Mouse (Mus musculus): ENCODE results near the gene 4931428F04Rik. TPM values are rescaled to one million over a fixed set of nuclear protein-coding genes. Genes with fewer than 3 reads are reported as not detected.

4931428F04Rik gene
- polyA plus RNA-seq, 1 experiment from 2014 or later: 34.2 TPM

DNA sequence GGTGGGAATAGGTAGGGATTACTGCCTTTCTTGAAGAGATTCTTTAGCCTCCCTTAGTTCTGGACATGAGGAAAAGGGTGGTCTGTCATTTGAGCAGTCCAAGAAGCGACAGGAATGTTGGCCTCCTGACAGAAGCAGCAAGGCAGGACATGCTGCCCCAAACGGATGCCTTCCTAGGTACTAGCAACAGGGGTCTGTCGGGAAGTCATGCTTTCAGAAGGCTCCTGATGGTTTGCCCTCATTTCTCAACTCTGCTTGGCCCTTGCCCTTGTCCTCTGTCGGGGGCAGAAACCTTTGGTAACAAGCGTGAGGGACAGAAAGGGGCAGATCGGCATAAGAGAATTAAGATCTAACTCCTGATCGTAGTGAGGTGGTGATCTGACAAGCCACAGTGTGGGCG is 20.5 kb upstream of the 4931428F04Rik start:
- no peaks in the 10 kb centered on the region for H3K27me3 ChIP-seq (ENCODE audit: control insufficient read depth, insufficient read depth, low read length)
- no peaks in the 10 kb centered on the region for H3K9me3 ChIP-seq (ENCODE audit: control insufficient read depth, low read length)
- no peak overlapping the region for H3K27ac ChIP-seq (ENCODE audit: low read depth, low read length)
- peaks cover 15% of the 10 kb centered on the region for H3K36me3 ChIP-seq (ENCODE audit: control insufficient read depth, insufficient read depth, low read length)
- no peak for ATAC-seq (ENCODE audit: low FRiP score)
- DNase-seq (ENCODE audit: low spot score, missing footprints): peak; percentile 44
- H3K4me2 ChIP-seq: no peak overlapping the region
- H3K4me3 ChIP-seq (ENCODE audit: low read depth, low read length): no peak overlapping the region
- 85% methylated on average over 8 of the region's 8 CpGs for WGBS
- H3K9ac ChIP-seq (ENCODE audit: low read length): no peak overlapping the region
- H3K4me1 ChIP-seq (ENCODE audit: control insufficient read depth, insufficient read depth, low read length): peaks cover 8% of the 10 kb centered on the region

DNA sequence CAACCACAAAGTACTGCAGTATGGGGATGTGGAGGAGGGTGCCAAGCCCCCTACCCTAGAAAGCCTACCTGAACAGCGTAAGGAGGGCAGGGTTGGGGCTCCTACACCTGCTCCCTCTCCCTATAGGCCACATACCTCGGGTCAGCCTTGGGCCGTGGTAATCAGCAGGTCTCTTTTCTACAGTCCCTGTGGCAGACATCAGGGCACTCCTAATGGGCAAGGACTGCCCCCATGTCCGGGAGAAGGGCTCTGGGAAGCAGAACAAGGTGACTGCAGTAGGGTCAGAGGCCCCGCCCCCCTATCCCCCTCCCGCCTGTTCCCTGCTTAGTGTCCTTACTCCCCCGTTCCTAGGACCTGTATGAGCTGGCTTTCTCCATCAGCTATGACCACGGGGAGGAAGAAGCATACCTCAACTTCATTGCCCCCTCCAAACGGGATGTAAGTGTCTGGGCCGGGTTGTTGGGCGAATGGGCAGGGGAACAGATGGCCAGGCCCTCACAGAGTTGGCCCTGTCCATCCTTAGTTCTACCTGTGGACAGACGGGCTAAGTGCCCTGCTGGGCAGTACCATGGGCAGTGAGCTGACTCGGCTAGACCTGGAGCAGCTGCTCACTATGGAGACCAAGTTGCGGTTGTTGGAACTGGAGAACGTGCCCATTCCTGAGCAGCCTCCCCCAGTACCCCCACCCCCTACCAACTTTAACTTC is 19.6 kb upstream of the 4931428F04Rik start:
- 86% methylated on average over 15 of the region's 15 CpGs for WGBS
- Histone ChIP-seq H3K9me3 (ENCODE audit: control insufficient read depth, low read length) (no peaks in the 10 kb centered on the region), H3K27ac (ENCODE audit: low read depth, low read length) (no peak overlapping the region), H3K36me3 (ENCODE audit: control insufficient read depth, insufficient read depth, low read length) (peaks cover 15% of the 10 kb centered on the region), H3K4me3 (ENCODE audit: low read depth, low read length) (no peak overlapping the region), H3K27me3 (ENCODE audit: control insufficient read depth, insufficient read depth, low read length) (no peaks in the 10 kb centered on the region), H3K4me1 (ENCODE audit: control insufficient read depth, insufficient read depth, low read length) (peaks cover 8% of the 10 kb centered on the region), H3K4me2 (no peak overlapping the region), H3K9ac (ENCODE audit: low read length) (no peak overlapping the region)
- ATAC-seq (ENCODE audit: low FRiP score) (no peak), DNase-seq (ENCODE audit: low spot score, missing footprints) (peak; percentile 44)

DNA sequence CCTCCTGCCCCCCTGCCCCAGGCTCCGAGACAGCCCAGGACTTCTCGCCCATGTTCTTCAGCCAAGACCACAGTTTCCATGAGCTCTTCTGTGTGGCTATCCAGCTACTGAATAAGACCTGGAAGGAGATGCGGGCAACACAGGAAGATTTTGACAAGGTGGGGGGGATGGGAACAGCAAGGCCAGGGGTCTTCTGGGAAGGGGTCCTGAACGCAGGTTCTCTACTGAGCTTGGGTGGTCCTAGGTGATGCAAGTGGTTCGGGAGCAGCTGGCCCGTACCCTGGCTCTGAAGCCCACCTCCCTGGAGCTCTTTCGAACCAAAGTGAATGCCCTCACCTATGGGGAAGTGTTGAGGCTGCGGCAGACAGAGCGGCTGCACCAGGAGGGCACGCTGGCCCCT is 18.8 kb upstream of the 4931428F04Rik start:
- no peaks in the 10 kb centered on the region for H3K27me3 ChIP-seq (ENCODE audit: control insufficient read depth, insufficient read depth, low read length)
- no peak overlapping the region for H3K27ac ChIP-seq (ENCODE audit: low read depth, low read length)
- 92% methylated on average over 10 of the region's 10 CpGs for WGBS
- H3K9me3 ChIP-seq (ENCODE audit: control insufficient read depth, low read length): no peaks in the 10 kb centered on the region
- peaks cover 8% of the 10 kb centered on the region for H3K4me1 ChIP-seq (ENCODE audit: control insufficient read depth, insufficient read depth, low read length)
- DNase-seq (ENCODE audit: low spot score, missing footprints) (no peak), ATAC-seq (ENCODE audit: low FRiP score) (no peak)
- H3K4me3 ChIP-seq (ENCODE audit: low read depth, low read length): no peak overlapping the region
- peaks cover 13% of the 10 kb centered on the region; the same call in 1 of the 2 replicates for H3K36me3 ChIP-seq (ENCODE audit: control insufficient read depth, insufficient read depth, low read length)
- H3K4me2 ChIP-seq: no peak overlapping the region
- H3K9ac ChIP-seq (ENCODE audit: low read length): no peak overlapping the region

DNA sequence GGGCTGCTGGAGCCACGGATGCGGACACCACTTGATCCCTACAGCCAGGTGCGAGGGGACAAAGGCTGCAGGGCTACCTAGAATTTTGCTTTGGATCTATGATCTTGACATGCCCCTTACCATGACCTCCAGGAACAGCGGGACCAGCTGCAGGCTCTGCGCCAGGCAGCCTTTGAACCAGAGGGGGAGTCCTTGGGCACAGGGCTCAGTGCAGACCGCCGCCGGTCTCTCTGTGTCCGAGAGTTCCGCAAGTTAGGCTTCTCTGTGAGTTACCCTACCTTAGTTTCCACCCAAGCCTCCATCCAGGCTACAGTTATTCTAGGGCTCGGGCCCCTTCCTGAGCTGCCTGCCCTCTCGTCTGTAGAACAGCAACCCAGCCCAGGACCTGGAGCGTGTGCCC is 18.0 kb upstream of the 4931428F04Rik start:
- Histone ChIP-seq H3K9ac (ENCODE audit: low read length) (no peak overlapping the region), H3K4me1 (ENCODE audit: control insufficient read depth, insufficient read depth, low read length) (peaks cover 8% of the 10 kb centered on the region), H3K36me3 (ENCODE audit: control insufficient read depth, insufficient read depth, low read length) (peaks cover 9% of the 10 kb centered on the region; the same call in 1 of the 2 replicates), H3K4me3 (ENCODE audit: low read depth, low read length) (no peak overlapping the region), H3K27ac (ENCODE audit: low read depth, low read length) (no peak overlapping the region), H3K9me3 (ENCODE audit: control insufficient read depth, low read length) (no peaks in the 10 kb centered on the region), H3K27me3 (ENCODE audit: control insufficient read depth, insufficient read depth, low read length) (no peaks in the 10 kb centered on the region), H3K4me2 (no peak overlapping the region)
- DNase-seq (ENCODE audit: low spot score, missing footprints) (peak; percentile 35), ATAC-seq (ENCODE audit: low FRiP score) (no peak)
- 94% methylated on average over 13 of the region's 13 CpGs for WGBS

DNA sequence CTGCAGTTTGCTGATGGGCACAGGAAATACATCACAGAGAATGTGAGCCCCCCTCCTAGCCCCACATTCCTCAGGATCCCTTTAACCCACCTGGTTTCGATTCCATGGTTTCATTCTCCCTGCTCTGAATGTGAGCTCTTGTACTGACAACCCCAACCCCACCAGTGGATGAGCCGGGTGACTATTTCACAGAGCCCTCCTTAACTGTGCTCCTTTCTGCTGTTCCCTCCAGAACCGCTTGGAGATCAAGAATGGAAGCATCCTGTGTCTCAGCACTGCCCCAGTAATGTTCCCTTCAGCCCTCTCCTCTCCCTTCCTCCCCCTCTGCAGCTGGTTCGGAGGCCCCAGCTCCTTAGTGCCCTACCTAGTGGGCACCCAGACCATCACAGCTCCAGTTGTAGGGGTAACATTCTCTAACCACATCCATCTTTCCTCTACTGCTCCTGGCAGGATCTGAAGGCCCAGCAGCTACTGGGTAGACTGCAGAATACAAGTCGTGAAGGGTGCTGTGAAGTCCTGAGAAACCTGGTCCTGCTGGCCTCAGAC is 16.6 kb upstream of the 4931428F04Rik start:
- Histone ChIP-seq H3K36me3 (ENCODE audit: control insufficient read depth, insufficient read depth, low read length) (peaks cover 18% of the 10 kb centered on the region), H3K27me3 (ENCODE audit: control insufficient read depth, insufficient read depth, low read length) (no peaks in the 10 kb centered on the region)

DNA sequence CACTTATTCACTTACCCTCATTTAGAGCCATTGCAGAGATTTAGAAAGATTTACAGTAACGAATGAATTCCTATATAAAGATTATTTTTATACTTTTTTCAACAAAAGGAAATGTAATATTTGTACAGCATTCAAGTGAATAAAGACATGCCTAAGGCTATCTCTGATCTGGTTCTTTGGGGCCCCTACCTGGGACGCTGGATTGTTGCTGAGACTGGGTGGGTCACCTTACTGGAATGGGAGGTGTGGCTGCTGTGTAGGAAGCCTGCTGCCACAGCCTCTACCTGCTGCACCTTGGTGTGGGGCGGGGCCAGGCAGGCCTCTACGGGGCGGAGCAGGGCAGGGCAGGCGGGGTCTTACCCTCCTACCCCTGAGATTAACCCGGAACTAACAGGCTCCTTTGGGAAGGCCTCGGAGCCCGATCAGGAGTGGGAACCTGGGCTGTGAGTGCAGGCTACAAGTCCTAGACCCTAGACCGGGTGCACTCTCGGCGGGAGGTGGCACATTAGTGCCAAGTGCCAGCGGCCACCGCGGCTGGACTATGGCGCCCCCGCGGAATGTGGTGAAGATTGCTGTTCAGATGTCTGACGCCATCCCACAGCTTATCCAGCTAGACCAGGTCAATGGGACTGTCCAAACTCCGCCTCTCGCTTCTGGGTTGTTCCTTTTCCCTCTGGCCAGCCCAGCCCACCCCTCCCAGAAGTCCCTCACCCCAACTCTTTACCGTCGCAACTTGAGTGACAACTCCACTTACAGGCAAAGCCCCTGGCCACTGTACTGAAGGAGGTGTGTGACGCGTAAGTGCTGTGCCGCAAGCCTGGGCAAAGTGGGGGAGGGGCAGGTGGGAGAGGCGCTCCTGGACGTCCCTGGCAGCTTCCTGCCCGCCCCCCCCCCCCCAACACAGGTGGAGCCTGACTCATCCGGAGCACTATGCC is 15.8 kb upstream of the 4931428F04Rik start, which contains the start of gene Elmo3:
Gene Elmo3 (plus strand): TSS at position 391 of the 935 bp plus-strand sequence.
- Histone ChIP-seq H3K4me2 (peak within 1 kb of the TSS; percentile 14), H3K9ac (ENCODE audit: low read length) (no peak within 1 kb of the TSS), H3K27me3 (ENCODE audit: control insufficient read depth, insufficient read depth, low read length) (no peaks in the 10 kb centered on the region), H3K9me3 (ENCODE audit: control insufficient read depth, low read length) (no peaks in the 10 kb centered on the region), H3K4me3 (ENCODE audit: low read depth, low read length) (no peak within 1 kb of the TSS; the same call in 1 of the 2 replicates), H3K27ac (ENCODE audit: low read depth, low read length) (0 out of 2 replicates have a peak within 1 kb of the TSS, but pooled peaks have one; percentile 20), H3K36me3 (ENCODE audit: control insufficient read depth, insufficient read depth, low read length) (peaks cover 21% of the 10 kb centered on the region), H3K4me1 (ENCODE audit: control insufficient read depth, insufficient read depth, low read length) (peaks cover 8% of the 10 kb centered on the region)
- DNase-seq (ENCODE audit: low spot score, missing footprints): peak; percentile 91
- peak; percentile 65 for ATAC-seq (ENCODE audit: low FRiP score)
- 9% methylated on average over 28 of the region's 30 CpGs for WGBS

More for the DNA sequence above, 16.6 kb upstream of the 4931428F04Rik start:
- DNase-seq (ENCODE audit: low spot score, missing footprints) (peak; percentile 77), ATAC-seq (ENCODE audit: low FRiP score) (peak; percentile 23; the same call in 1 of the 2 replicates)
- no peak overlapping the region for H3K9ac ChIP-seq (ENCODE audit: low read length)
- H3K9me3 ChIP-seq (ENCODE audit: control insufficient read depth, low read length): no peaks in the 10 kb centered on the region
- H3K27ac ChIP-seq (ENCODE audit: low read depth, low read length): 0 out of 2 replicates have a peak overlapping the region, but pooled peaks have one; percentile 20
- peaks cover 8% of the 10 kb centered on the region for H3K4me1 ChIP-seq (ENCODE audit: control insufficient read depth, insufficient read depth, low read length)
- WGBS: 61% methylated on average over 5 of the region's 5 CpGs
- peak overlapping the region; percentile 14; the same call in 1 of the 2 replicates for H3K4me2 ChIP-seq
- no peak overlapping the region for H3K4me3 ChIP-seq (ENCODE audit: low read depth, low read length)

DNA sequence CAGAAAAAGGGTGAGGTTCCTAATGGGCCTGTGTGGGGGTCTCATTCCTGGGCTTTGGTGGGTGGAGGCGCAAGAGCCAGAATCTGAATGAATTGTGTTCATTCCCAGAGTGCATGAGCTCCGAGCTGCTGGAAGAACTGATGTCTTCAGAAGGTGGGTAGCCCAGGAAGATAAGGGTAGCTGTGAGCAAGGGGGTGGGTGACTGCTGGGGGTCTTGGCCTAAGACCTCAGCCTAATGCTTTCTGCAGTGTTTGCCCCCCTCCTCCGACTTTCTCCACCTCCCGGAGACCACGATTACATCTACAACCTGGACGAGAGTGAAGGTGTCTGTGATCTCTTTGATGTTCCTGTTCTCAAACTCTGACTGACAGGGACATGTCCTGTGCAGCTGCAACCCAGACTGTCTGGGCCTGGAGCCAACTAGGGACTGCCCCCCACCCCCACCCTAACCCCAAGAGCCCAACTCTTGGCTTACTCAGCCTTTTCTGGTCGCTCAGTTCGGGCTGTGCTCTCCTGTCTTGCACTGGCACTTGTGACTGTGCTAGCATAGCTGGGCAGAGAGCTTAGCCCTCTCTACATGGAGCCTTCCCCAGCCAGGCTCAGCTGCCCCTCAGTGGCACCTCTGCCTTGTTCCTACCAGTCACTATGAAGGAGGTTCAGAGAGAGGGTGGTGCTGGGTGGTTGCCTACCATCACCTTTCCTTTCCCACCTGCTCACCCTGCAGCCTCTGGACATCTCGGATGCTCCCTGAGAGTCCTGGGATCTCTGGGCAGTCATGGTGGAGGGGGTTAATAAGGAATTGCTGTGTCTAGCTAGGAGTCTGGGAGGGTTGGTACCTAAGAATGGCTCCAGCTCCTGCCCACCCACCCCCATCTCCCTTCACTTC is 14.9 kb upstream of the 4931428F04Rik start:
- Histone ChIP-seq H3K36me3 (ENCODE audit: control insufficient read depth, insufficient read depth, low read length) (peaks cover 28% of the 10 kb centered on the region), H3K4me3 (ENCODE audit: low read depth, low read length) (no peak overlapping the region), H3K9me3 (ENCODE audit: control insufficient read depth, low read length) (no peaks in the 10 kb centered on the region), H3K4me1 (ENCODE audit: control insufficient read depth, insufficient read depth, low read length) (peaks cover 8% of the 10 kb centered on the region), H3K27ac (ENCODE audit: low read depth, low read length) (no peak overlapping the region), H3K27me3 (ENCODE audit: control insufficient read depth, insufficient read depth, low read length) (no peaks in the 10 kb centered on the region), H3K9ac (ENCODE audit: low read length) (no peak overlapping the region), H3K4me2 (no peak overlapping the region)
- 84% methylated on average over 9 of the region's 9 CpGs for WGBS
- no peak for ATAC-seq (ENCODE audit: low FRiP score)
- peak; percentile 82 for DNase-seq (ENCODE audit: low spot score, missing footprints)

DNA sequence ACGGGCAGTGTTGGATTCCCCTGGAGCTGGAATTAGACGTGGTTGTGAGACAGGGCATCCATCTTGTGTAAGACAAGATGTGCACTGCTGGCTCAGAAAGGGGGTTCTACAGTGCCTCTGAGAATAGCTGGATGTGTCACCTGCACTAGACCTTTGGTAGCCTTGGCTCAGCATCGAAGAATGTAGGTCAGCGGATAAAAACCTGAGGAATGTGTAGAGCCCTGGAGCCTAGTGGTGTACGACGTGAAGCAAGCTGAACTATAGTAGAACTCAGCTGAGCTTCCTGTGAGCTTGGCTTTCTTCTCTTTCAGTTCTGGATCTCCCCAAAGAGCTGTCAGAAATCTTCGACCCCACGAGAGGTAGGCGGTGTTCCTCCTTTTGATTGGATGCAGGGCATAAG is 14.2 kb upstream of the 4931428F04Rik start:
- no peaks in the 10 kb centered on the region for H3K27me3 ChIP-seq (ENCODE audit: control insufficient read depth, insufficient read depth, low read length)
- ATAC-seq (ENCODE audit: low FRiP score): no peak
- no peaks in the 10 kb centered on the region for H3K9me3 ChIP-seq (ENCODE audit: control insufficient read depth, low read length)
- WGBS: 90% methylated on average over 9 of the region's 9 CpGs
- H3K27ac ChIP-seq (ENCODE audit: low read depth, low read length): no peak overlapping the region
- no peak overlapping the region for H3K9ac ChIP-seq (ENCODE audit: low read length)
- H3K4me3 ChIP-seq (ENCODE audit: low read depth, low read length): no peak overlapping the region
- peaks cover 28% of the 10 kb centered on the region for H3K36me3 ChIP-seq (ENCODE audit: control insufficient read depth, insufficient read depth, low read length)
- DNase-seq (ENCODE audit: low spot score, missing footprints): no peak
- H3K4me2 ChIP-seq: no peak overlapping the region
- peaks cover 10% of the 10 kb centered on the region for H3K4me1 ChIP-seq (ENCODE audit: control insufficient read depth, insufficient read depth, low read length)

All from midbrain, embryonic 11.5 days (tissue).